19 mouse cellular contexts compared by ENCODE assay signal in genomic region chr13:8699831-8700230, GRCm38 (mm10).
"Had no signal": no experiment of that assay in that cellular context is flagged by ENCODE, and none has a peak within 500 bp of the region (broad histone marks: within the 10 kb centered on the region; RNA-seq: fewer than 3 reads in every experiment).

No protein-coding gene starts in this region.

- H3K27ac ChIP-seq: lung, embryonic 15.5 days; midbrain, embryonic 10.5 days; midbrain, embryonic 12.5 days; neural tube, embryonic 13.5 days; neural tube, embryonic 15.5 days had no signal

- H3K9me3 ChIP-seq: lung, embryonic 15.5 days; midbrain, embryonic 10.5 days; midbrain, embryonic 12.5 days; neural tube, embryonic 13.5 days; neural tube, embryonic 15.5 days had no signal

- H3K36me3 ChIP-seq: lung, embryonic 15.5 days; midbrain, embryonic 10.5 days; midbrain, embryonic 12.5 days; neural tube, embryonic 13.5 days; neural tube, embryonic 15.5 days had no signal

- DNase-seq: lung, adult 2 months; lung, postnatal 14 days; lung, postnatal 4 days; midbrain, embryonic 14.5 days; retina, postnatal 1 day; right cerebral cortex, adult 18-20 months; right cerebral cortex, postnatal 25 days; right cerebral cortex, postnatal 4 days; spleen, adult 18-20 months; thymus, adult 18-20 months; thymus, postnatal 14 days; thymus, postnatal 36 days had no signal

- ATAC-seq: midbrain, embryonic 16.5 days had no signal

- H3K27me3 ChIP-seq: lung, embryonic 15.5 days; midbrain, embryonic 12.5 days; neural tube, embryonic 13.5 days; neural tube, embryonic 15.5 days had no signal

- H3K4me2 ChIP-seq: lung, embryonic 15.5 days; midbrain, embryonic 12.5 days; neural tube, embryonic 13.5 days; neural tube, embryonic 15.5 days had no signal

- H3K4me3 ChIP-seq: lung, embryonic 15.5 days; midbrain, embryonic 10.5 days; midbrain, embryonic 12.5 days; myocyte; neural tube, embryonic 13.5 days; neural tube, embryonic 15.5 days had no signal

- H3K9ac ChIP-seq: lung, embryonic 15.5 days; midbrain, embryonic 12.5 days; neural tube, embryonic 13.5 days; neural tube, embryonic 15.5 days had no signal

- H3K4me1 ChIP-seq: lung, embryonic 15.5 days; midbrain, embryonic 10.5 days; midbrain, embryonic 12.5 days; neural tube, embryonic 13.5 days; neural tube, embryonic 15.5 days had no signal
